Mouse (Mus musculus) liver, postnatal 0 days (tissue): ENCODE results near the gene Odf3b. TPM values are rescaled to one million over a fixed set of nuclear protein-coding genes. Genes with fewer than 3 reads are reported as not detected.
A peak's percentile ranks its signal among the peaks of the same experiment; 100 is the strongest.

Source experiments
- ATAC-seq: fragments of 200-750 bp; cut with Nextera tagmentation; 2 replicates; pipeline ENCODE4 v1.8.0; 2017; ENCODE audit warnings: mild to moderate bottlenecking, moderate library complexity
- DNase-seq: peaks from one replicate; pipeline ENCODE4 v3.0.0-alpha.2; 2016
- H3K27ac ChIP-seq: fragments of 300-500 bp; sonication (generic); 2 replicates; pipeline ENCODE4 v1.5.1; 2014; ENCODE audit warnings: antibody characterized with exemption, moderate library complexity, mild to moderate bottlenecking, low read depth
- H3K27me3 ChIP-seq: fragments of 300-500 bp; sonication (generic); 2 replicates; pipeline ENCODE4 v1.6.1; 2014; ENCODE audit warnings: low read length, control low read depth, mixed read lengths; ENCODE audit not compliant: insufficient read depth
- H3K36me3 ChIP-seq: fragments of 300-500 bp; sonication (generic); replicated peaks from 2 replicates; pipeline ENCODE4 v1.6.1; 2014; ENCODE audit warnings: mild to moderate bottlenecking, control low read depth, low read length, moderate library complexity, mixed read lengths; ENCODE audit not compliant: insufficient read depth
- H3K4me1 ChIP-seq: fragments of 300-500 bp; sonication (generic); 2 replicates; pipeline ENCODE4 v1.6.1; 2014; ENCODE audit warnings: antibody characterized with exemption, mild to moderate bottlenecking, control low read depth; ENCODE audit not compliant: insufficient read depth
- H3K4me2 ChIP-seq: fragments of 300-500 bp; sonication (generic); 2 replicates; pipeline ENCODE4 v1.6.1; 2014; ENCODE audit warnings: low read depth, mild to moderate bottlenecking, low read length, moderate library complexity, mixed read lengths
- H3K4me3 ChIP-seq: fragments of 300-500 bp; sonication (generic); 2 replicates; pipeline ENCODE4 v1.5.1; 2014; ENCODE audit warnings: low read depth, low read length
- H3K9ac ChIP-seq: fragments of 300-500 bp; sonication (generic); replicated peaks from 2 replicates; pipeline ENCODE4 v1.6.1; 2014; ENCODE audit warnings: mild to moderate bottlenecking, moderate library complexity
- H3K9me3 ChIP-seq: fragments of 300-500 bp; sonication (generic); 2 replicates; pipeline ENCODE4 v1.6.1; 2016; ENCODE audit warnings: mild to moderate bottlenecking, control low read depth, low read length, mixed read lengths
- CTCF ChIP-seq: sonication (generic); IDR thresholded peaks from 2 replicates; pipeline ENCODE4 v1.5.1; 2016; ENCODE audit warnings: antibody characterized with exemption, low read depth
- EP300 ChIP-seq: IDR thresholded peaks from 2 replicates; pipeline ENCODE4 v1.6.1; 2016; ENCODE audit warnings: antibody characterized with exemption, low read depth, mild to moderate bottlenecking
- WGBS: fragments of 180-500 bp; shearing (Covaris S2); extraction: QIAGEN DNeasy Blood & Tissue Kit; methylation state at CpG from one replicate; pipeline ENCODE4 v1.1.7; 2014; ENCODE audit not compliant: insufficient replicate concordance; 5-methylcytosine and 5-hydroxymethylcytosine counted together
- polyA plus RNA-seq: library from polyadenylated mRNA; unstranded; fragments of >200 nt; fragmentation: Nextera tagmentation; extraction: Ambion mirVana; gene quantifications from 2 replicates; pipeline ENCODE4 v1.2.1, GENCODE M21; 2015

Gene Odf3b
- polyA plus RNA-seq, 1 experiment from 2014 or later = 1.8 TPM

DNA sequence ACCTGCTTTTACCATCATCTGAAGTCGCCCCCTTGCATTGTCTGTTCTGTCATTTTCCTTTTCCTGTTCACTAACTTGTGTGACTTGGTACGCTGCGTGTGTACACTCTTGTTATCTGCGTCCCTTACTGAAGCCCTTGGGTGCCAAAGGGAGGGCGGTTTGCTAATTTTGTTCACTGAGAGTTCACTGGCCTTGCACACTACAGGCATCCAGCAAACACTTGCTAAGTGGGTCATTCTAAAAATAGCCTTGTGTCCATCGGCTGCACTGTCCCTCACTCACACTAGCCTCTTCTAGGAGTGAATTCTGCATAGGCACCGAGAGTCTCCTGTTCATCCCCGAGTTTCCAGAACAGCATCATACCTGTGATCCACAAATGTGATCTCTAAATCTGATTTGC is 36.2 kb upstream of the Odf3b start:
- 74% methylated on average over 8 of the region's 8 CpGs for WGBS
- peak; percentile 74 for ATAC-seq

DNA sequence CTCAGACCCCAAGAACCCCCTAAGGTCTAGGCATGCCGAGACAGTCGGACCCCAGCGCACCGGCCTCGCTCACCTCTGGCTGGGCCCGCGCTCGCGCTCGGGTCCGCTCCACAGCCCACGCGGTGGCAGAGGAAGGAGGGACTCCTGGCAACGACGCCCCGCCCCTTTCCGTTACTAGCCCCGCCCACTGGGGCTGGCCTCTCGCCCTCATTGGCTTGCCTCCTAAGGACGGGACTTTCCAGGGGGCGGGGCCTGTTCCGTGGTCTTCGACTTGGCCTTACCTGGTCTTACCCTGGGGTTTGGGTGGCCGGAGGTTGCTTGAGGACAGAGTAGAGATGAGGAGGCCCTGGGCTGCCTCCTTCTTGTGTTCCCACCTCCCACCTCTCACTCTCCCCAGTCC is 31.0 kb upstream of the Odf3b start, which contains the start of gene Syce3:
Syce3 (minus strand) TSS at position 386 of the 400 bp plus-strand sequence.
- Histone ChIP-seq H3K9ac (no peak within 1 kb of the TSS), H3K36me3 (no peaks in the 10 kb centered on the region), H3K27ac (no peak within 1 kb of the TSS), H3K9me3 (peaks cover 5% of the 10 kb centered on the region; the same call in 1 of the 2 replicates), H3K27me3 (no peaks in the 10 kb centered on the region), H3K4me3 (no peak within 1 kb of the TSS), H3K4me2 (no peak within 1 kb of the TSS), H3K4me1 (peaks cover under 1% of the 10 kb centered on the region; the same call in 1 of the 2 replicates)
- no peak for ATAC-seq
- no peak for DNase-seq
- 83% methylated on average over 24 of the region's 24 CpGs for WGBS
- TF ChIP-seq EP300 (no peak), CTCF (no peak)

More for the DNA sequence above, 36.2 kb upstream of the Odf3b start:
- Histone ChIP-seq H3K4me3 (no peak overlapping the region), H3K36me3 (peaks cover 19% of the 10 kb centered on the region), H3K4me2 (no peak overlapping the region), H3K4me1 (peaks cover 5% of the 10 kb centered on the region; the same call in 1 of the 2 replicates), H3K27ac (no peak overlapping the region), H3K9me3 (no peaks in the 10 kb centered on the region), H3K9ac (no peak overlapping the region), H3K27me3 (no peaks in the 10 kb centered on the region)
- no peak for DNase-seq
- no peak for TF ChIP-seq CTCF
- TF ChIP-seq EP300 = no peak

- Histone ChIP-seq H3K4me1 (no peaks in the 10 kb centered on the region), H3K4me2 (no peak overlapping the region), H3K36me3 (no peaks in the 10 kb centered on the region), H3K4me3 (no peak overlapping the region), H3K27ac (no peak overlapping the region), H3K27me3 (no peaks in the 10 kb centered on the region), H3K9ac (no peak overlapping the region), H3K9me3 (peaks cover 5% of the 10 kb centered on the region; the same call in 1 of the 2 replicates)
- TF ChIP-seq EP300 (no peak), CTCF (no peak)
- no peak for DNase-seq
- no peak for ATAC-seq
Measured at GRCm38 (mm10) chr15:89406691-89407090, 27.6 kb upstream of the Odf3b start.

GRCm38 (mm10) chr15:89404831-89405623 is 25.9 kb upstream of the Odf3b start:
- ATAC-seq (no peak), DNase-seq (no peak)
- Histone ChIP-seq H3K4me2 (no peak overlapping the region), H3K4me1 (no peaks in the 10 kb centered on the region), H3K4me3 (no peak overlapping the region), H3K36me3 (no peaks in the 10 kb centered on the region), H3K9ac (no peak overlapping the region), H3K9me3 (peaks cover 5% of the 10 kb centered on the region; the same call in 1 of the 2 replicates), H3K27me3 (no peaks in the 10 kb centered on the region), H3K27ac (no peak overlapping the region)
- TF ChIP-seq CTCF (no peak), EP300 (no peak)
- 69% methylated on average over 10 of the region's 10 CpGs for WGBS

- H3K36me3 ChIP-seq = no peaks in the 10 kb centered on the region
- ATAC-seq = no peak
- H3K27ac ChIP-seq = no peak overlapping the region
- TF ChIP-seq CTCF (no peak), EP300 (no peak)
- WGBS = 78% methylated on average over 1 of the region's 1 CpGs
- no peak overlapping the region for H3K4me3 ChIP-seq
- DNase-seq = no peak
- H3K4me1 ChIP-seq = no peaks in the 10 kb centered on the region; the same call in 1 of the 2 replicates
- H3K9ac ChIP-seq = no peak overlapping the region
- no peak overlapping the region for H3K4me2 ChIP-seq
- H3K27me3 ChIP-seq = no peaks in the 10 kb centered on the region
- no peaks in the 10 kb centered on the region; the same call in 1 of the 2 replicates for H3K9me3 ChIP-seq
Measured at GRCm38 (mm10) chr15:89402471-89402870, 23.4 kb upstream of the Odf3b start.

DNA sequence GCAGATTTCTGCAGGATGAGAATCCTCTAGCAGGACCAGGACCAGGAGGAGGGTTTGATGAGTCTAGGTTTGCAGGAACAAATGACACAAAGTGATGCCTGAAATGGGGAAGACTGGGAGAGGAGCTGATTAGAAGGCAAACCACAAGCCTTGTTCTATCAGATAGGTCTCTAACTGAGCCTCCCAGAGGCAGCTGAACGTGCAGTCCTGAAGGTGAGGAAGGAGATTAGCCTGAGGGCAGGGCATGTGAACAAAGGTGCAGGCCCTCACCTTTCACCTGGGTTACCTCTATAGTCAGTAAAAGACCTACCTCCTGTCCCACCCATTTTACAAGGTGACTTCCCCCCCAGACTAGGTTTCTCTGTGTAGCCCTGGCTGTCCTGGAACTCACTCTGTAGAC is 20.6 kb upstream of the Odf3b start:
- whole genome bisulfite sequencing = 50% methylated on average over 1 of the region's 1 CpGs
- Histone ChIP-seq H3K4me1 (no peaks in the 10 kb centered on the region; the same call in 1 of the 2 replicates), H3K9me3 (no peaks in the 10 kb centered on the region), H3K36me3 (no peaks in the 10 kb centered on the region), H3K27ac (no peak overlapping the region), H3K9ac (no peak overlapping the region), H3K27me3 (no peaks in the 10 kb centered on the region), H3K4me3 (no peak overlapping the region), H3K4me2 (no peak overlapping the region)
- no peak for DNase-seq
- no peak for TF ChIP-seq CTCF
- TF ChIP-seq EP300 = no peak
- ATAC-seq = no peak
